Mouse (Mus musculus): ENCODE data around the gene Vegfa. TPM values are rescaled to one million over a fixed set of nuclear protein-coding genes. Genes with fewer than 3 reads are reported as not detected.

Vegfa gene
- polyA plus RNA-seq, 1 experiment, result 1.3 TPM

DNA sequence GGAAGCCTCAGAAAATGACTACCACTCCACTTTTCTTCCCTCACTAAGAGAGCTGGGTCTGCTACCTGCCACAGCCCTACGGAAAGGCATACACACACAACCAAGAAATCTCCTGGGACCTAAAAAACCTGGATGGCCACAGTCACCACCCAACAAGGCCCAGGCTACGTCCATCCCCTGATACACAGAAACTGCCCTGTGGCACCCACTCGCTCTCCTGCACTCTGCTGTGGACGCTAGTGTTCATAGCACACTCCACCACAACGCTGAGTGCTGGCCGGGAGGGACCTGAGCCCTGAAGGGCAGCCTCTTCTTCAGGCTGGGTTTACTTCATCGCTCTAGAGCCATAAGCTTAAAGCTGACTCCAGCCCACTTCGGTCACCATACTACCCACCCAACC lies 8.6 kb downstream of the Vegfa start:
- Histone ChIP-seq H3K36me3 (ENCODE audit: control insufficient read depth) (peaks cover 87% of the 10 kb centered on the region), H3K27me3 (ENCODE audit: control insufficient read depth) (no peaks in the 10 kb centered on the region), H3K4me1 (ENCODE audit: control insufficient read depth) (peaks cover 14% of the 10 kb centered on the region), H3K4me3 (replicated peaks) (no peak overlapping the region), H3K9me3 (ENCODE audit: control insufficient read depth, low read length) (no peaks in the 10 kb centered on the region)
- no peak for TF ChIP-seq GATA1 (IDR thresholded peaks at IDR 0.05; ENCODE audit: low read length)
- TF ChIP-seq TAL1 (IDR thresholded peaks at IDR 0.05; ENCODE audit: low read length), result no peak

DNA sequence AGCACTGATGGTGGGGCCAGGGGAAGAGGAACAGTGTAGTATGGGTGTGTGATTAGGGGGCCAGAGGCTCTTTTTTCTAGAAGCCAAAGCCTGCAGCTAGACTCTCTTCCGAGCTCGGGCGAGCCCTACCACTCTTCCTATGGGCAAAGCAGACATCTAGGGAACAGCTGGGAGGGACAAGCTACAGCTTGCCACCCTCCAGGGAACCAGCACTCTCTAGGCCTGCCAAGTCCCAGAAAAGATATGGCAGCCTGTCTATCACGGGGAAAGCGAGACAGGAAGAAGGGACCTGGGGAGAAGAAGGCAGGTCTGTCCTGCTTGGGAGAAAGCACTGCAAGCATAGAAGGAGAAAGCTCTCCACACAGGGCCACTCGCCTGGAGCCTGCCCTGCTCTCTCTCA lies 9.2 kb downstream of the Vegfa start:
- H3K36me3 ChIP-seq (ENCODE audit: control insufficient read depth), result peaks cover 92% of the 10 kb centered on the region
- TF ChIP-seq GATA1 (IDR thresholded peaks at IDR 0.05; ENCODE audit: low read length) (no peak), TAL1 (IDR thresholded peaks at IDR 0.05; ENCODE audit: low read length) (no peak)
- H3K4me3 ChIP-seq (replicated peaks), result no peak overlapping the region
- H3K9me3 ChIP-seq (ENCODE audit: control insufficient read depth, low read length), result no peaks in the 10 kb centered on the region
- H3K4me1 ChIP-seq (ENCODE audit: control insufficient read depth), result peaks cover 8% of the 10 kb centered on the region
- no peaks in the 10 kb centered on the region for H3K27me3 ChIP-seq (ENCODE audit: control insufficient read depth)

DNA sequence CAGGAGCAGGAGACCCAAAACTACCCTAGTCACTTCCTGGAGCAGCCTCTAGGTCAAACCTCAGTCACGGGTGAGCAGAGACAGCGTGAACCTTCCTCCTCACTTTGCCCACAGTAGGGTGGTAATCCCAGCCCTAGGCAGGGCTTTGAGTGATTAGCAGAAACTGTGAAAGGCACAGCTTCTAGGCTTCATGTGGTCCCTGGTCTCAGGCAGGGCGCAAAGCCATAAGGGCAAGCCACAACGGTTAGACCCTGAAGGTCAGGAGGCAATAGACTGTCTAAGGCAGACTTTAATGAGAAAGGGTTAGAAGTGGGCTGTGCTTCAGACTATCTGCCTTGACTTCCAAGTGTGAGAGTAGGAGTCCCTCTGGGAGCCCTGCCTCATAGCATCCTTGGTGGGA lies 9.7 kb downstream of the Vegfa start:
- H3K36me3 ChIP-seq (ENCODE audit: control insufficient read depth), result peaks cover 92% of the 10 kb centered on the region
- H3K4me1 ChIP-seq (ENCODE audit: control insufficient read depth), result peaks cover 3% of the 10 kb centered on the region
- no peak overlapping the region for H3K4me3 ChIP-seq (replicated peaks)
- H3K27me3 ChIP-seq (ENCODE audit: control insufficient read depth), result no peaks in the 10 kb centered on the region
- TF ChIP-seq GATA1 (IDR thresholded peaks at IDR 0.05; ENCODE audit: low read length) (no peak), TAL1 (IDR thresholded peaks at IDR 0.05; ENCODE audit: low read length) (no peak)
- no peaks in the 10 kb centered on the region for H3K9me3 ChIP-seq (ENCODE audit: control insufficient read depth, low read length)

DNA sequence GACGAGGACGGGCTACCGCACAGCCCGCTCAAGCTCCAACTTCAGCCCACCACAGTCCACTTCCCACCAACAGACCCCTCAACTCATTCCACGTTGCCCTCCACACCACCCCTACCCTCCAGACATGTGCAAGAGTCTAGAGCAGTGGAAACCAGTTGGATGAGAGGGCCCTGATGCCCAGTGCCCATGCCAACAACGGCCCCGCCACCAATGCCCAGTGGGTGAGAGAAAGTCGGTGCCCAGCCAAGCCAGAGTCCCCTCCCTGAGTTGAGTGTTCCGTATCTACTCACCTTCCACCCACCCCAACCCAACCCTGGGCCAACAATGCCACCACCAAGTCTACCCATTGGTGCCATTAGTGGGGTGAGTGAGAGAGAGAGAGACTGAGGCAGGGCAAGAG lies 10.4 kb downstream of the Vegfa start:
- Histone ChIP-seq H3K36me3 (ENCODE audit: control insufficient read depth) (peaks cover 88% of the 10 kb centered on the region), H3K4me1 (ENCODE audit: control insufficient read depth) (no peaks in the 10 kb centered on the region), H3K4me3 (replicated peaks) (no peak overlapping the region), H3K27me3 (ENCODE audit: control insufficient read depth) (no peaks in the 10 kb centered on the region), H3K9me3 (ENCODE audit: control insufficient read depth, low read length) (no peaks in the 10 kb centered on the region)
- no peak for TF ChIP-seq TAL1 (IDR thresholded peaks at IDR 0.05; ENCODE audit: low read length)
- no peak for TF ChIP-seq GATA1 (IDR thresholded peaks at IDR 0.05; ENCODE audit: low read length)

DNA sequence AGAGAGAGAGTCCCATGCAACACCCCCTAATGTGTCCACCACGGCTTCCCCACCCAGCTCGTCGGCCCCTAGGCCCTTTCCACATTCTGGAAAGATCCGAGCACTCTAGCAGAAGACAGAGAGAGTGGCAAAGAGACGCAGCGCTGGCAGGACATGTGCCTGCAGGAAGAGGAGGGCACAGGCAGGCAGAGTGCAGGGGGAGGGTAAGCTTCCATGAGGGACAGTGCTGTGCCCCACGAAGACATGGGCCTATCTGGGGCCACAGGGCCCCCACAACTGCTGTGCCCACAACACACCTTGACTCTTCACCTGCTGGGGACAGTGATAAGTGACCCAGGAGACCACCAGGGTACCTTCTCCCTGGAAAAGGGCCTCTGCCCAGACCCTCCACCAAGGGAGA lies 11.0 kb downstream of the Vegfa start:
- H3K4me1 ChIP-seq (ENCODE audit: control insufficient read depth), result peaks cover 1% of the 10 kb centered on the region; the same call in 1 of the 2 replicates
- H3K36me3 ChIP-seq (ENCODE audit: control insufficient read depth), result peaks cover 90% of the 10 kb centered on the region
- no peaks in the 10 kb centered on the region for H3K27me3 ChIP-seq (ENCODE audit: control insufficient read depth)
- TF ChIP-seq GATA1 (IDR thresholded peaks at IDR 0.05; ENCODE audit: low read length), result no peak
- no peak for TF ChIP-seq TAL1 (IDR thresholded peaks at IDR 0.05; ENCODE audit: low read length)
- H3K9me3 ChIP-seq (ENCODE audit: control insufficient read depth, low read length), result no peaks in the 10 kb centered on the region
- no peak overlapping the region for H3K4me3 ChIP-seq (replicated peaks)

DNA sequence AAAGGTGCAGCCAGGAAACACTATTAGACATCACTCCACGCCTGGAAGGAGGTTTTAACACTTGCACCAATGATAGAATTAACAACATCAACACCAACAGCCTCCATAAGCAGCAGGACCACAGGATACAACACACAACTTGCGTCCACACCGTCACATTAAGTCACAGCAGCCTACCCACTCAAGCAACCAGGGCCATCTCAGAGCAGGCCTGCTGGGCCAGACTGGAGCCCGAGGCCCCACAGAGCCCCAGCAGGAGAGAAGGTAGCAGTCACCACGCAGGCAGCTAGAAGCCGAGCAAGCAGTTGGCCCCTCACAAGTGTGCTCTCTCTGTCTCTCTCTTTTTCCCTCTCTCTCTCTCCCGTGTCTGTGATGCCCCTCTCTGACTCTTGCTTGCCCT lies 11.6 kb downstream of the Vegfa start:
- Histone ChIP-seq H3K36me3 (ENCODE audit: control insufficient read depth) (peaks cover 92% of the 10 kb centered on the region), H3K4me3 (replicated peaks) (no peak overlapping the region), H3K9me3 (ENCODE audit: control insufficient read depth, low read length) (no peaks in the 10 kb centered on the region), H3K4me1 (ENCODE audit: control insufficient read depth) (peaks cover 1% of the 10 kb centered on the region; the same call in 1 of the 2 replicates), H3K27me3 (ENCODE audit: control insufficient read depth) (no peaks in the 10 kb centered on the region)
- TF ChIP-seq TAL1 (IDR thresholded peaks at IDR 0.05; ENCODE audit: low read length) (no peak), GATA1 (IDR thresholded peaks at IDR 0.05; ENCODE audit: low read length) (no peak)

DNA sequence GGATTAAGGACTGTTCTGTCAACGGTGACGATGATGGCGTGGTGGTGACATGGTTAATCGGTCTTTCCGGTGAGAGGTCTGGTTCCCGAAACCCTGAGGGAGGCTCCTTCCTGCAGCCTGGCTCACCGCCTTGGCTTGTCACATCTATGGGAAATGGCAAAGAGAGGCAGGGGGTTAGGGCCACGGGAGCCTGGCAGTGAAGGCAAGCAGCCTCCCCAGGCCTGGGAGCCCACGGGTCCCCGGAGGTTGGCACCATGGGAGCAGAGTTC lies 13.5 kb downstream of the Vegfa start:
- TF ChIP-seq TAL1 (IDR thresholded peaks at IDR 0.05; ENCODE audit: low read length) (no peak), GATA1 (IDR thresholded peaks at IDR 0.05; ENCODE audit: low read length) (no peak)
- Histone ChIP-seq H3K4me1 (ENCODE audit: control insufficient read depth) (peaks cover 1% of the 10 kb centered on the region; the same call in 1 of the 2 replicates), H3K4me3 (replicated peaks) (no peak overlapping the region), H3K36me3 (ENCODE audit: control insufficient read depth) (peaks cover 75% of the 10 kb centered on the region), H3K27me3 (ENCODE audit: control insufficient read depth) (no peaks in the 10 kb centered on the region), H3K9me3 (ENCODE audit: control insufficient read depth, low read length) (no peaks in the 10 kb centered on the region)

DNA sequence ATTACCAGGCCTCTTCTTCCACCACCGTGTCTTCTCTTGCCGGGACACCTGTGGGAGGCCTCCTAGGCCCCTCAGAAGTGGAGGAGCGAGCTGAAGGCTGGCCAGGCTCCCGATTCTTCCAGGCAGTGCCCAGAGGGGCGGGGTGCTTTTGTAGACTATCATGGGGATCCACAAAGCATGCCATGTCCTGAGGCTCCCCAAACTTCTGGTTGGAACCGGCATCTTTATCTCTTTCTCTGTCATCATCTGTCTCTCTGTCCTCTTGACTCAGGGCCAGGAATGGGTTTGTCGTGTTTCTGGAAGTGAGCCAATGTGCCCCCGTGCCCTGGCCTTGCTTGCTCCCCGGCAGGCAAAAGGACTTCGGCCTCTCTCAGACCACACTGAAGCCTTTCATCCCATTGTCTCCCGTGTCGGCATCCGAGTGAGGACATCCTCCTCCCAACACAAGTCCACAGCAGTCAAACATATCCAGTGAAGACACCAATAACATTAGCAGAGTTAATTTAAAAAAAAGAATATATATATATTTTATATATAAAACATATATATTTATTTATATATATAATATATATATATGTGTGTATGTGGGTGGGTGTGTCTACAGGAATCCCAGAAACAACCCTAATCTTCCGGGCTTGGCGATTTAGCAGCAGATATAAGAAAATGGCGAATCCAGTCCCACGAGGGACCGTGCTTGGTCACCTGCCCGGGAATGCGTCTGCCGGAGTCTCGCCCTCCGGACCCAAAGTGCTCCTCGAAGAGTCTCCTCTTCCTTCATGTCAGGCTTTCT lies 14.0 kb downstream of the Vegfa start:
- TF ChIP-seq GATA1 (IDR thresholded peaks at IDR 0.05; ENCODE audit: low read length), result no peak
- TF ChIP-seq TAL1 (IDR thresholded peaks at IDR 0.05; ENCODE audit: low read length), result no peak
- H3K9me3 ChIP-seq (ENCODE audit: control insufficient read depth, low read length), result no peaks in the 10 kb centered on the region
- no peak overlapping the region for H3K4me3 ChIP-seq (replicated peaks)
- peaks cover 69% of the 10 kb centered on the region for H3K36me3 ChIP-seq (ENCODE audit: control insufficient read depth)
- no peaks in the 10 kb centered on the region for H3K27me3 ChIP-seq (ENCODE audit: control insufficient read depth)
- H3K4me1 ChIP-seq (ENCODE audit: control insufficient read depth), result peaks cover 1% of the 10 kb centered on the region; the same call in 1 of the 2 replicates

DNA sequence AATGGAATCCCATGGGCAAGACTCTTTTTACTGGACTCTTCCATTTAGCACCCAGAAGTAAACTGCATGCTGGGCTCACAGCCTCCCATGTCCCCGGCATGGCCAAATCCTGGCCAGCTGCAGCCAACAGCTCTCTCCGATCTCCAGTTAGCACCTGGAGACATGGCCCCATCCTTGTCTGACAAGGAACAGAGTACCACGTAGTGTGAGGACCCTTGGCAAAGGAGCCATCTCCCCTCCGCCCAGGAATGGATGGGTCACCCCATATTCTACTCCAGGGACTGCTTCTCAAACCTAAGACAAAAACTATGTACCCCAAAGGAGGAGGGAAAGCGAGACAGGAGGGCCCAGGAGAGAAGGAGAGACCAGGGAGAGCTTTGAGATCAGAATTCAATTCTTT lies 15.6 kb downstream of the Vegfa start:
- TF ChIP-seq TAL1 (IDR thresholded peaks at IDR 0.05; ENCODE audit: low read length) (no peak), GATA1 (IDR thresholded peaks at IDR 0.05; ENCODE audit: low read length) (no peak)
- H3K36me3 ChIP-seq (ENCODE audit: control insufficient read depth), result peaks cover 54% of the 10 kb centered on the region
- H3K9me3 ChIP-seq (ENCODE audit: control insufficient read depth, low read length), result no peaks in the 10 kb centered on the region
- no peak overlapping the region for H3K4me3 ChIP-seq (replicated peaks)
- H3K27me3 ChIP-seq (ENCODE audit: control insufficient read depth), result no peaks in the 10 kb centered on the region
- H3K4me1 ChIP-seq (ENCODE audit: control insufficient read depth), result peaks cover 1% of the 10 kb centered on the region; the same call in 1 of the 2 replicates

DNA sequence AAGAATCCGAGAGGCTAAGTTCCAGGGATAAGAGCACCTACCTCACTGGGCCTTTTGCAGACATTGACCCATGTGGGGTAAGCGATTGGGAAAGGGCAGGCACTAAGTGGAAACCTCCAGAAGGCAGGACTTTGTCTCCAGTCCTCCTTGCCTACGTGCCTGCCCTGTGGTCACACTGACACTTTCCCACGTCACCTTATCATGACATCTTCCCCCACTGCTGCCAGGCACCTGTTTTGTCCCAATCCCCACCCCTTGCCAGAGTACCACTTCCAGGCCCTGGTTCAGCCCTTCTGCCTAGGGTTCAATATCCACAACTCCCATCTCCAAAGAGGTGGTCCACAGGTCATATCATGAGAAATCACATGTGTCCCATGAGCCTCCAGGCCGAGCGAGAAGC lies 16.2 kb downstream of the Vegfa start:
- Histone ChIP-seq H3K27me3 (ENCODE audit: control insufficient read depth) (no peaks in the 10 kb centered on the region), H3K9me3 (ENCODE audit: control insufficient read depth, low read length) (no peaks in the 10 kb centered on the region), H3K4me3 (replicated peaks) (no peak overlapping the region), H3K36me3 (ENCODE audit: control insufficient read depth) (peaks cover 48% of the 10 kb centered on the region), H3K4me1 (ENCODE audit: control insufficient read depth) (peaks cover 1% of the 10 kb centered on the region; the same call in 1 of the 2 replicates)
- TF ChIP-seq GATA1 (IDR thresholded peaks at IDR 0.05; ENCODE audit: low read length), result no peak
- TF ChIP-seq TAL1 (IDR thresholded peaks at IDR 0.05; ENCODE audit: low read length), result no peak

Data from erythroblast, embryonic 14.5 days (primary cell).